Mouse (Mus musculus) neutrophil, adult 5-6 weeks (primary cell): ENCODE measurements around the gene Ghr. TPM values are rescaled to one million over a fixed set of nuclear protein-coding genes. Genes with fewer than 3 reads are reported as not detected.
A peak's percentile ranks its signal among the peaks of the same experiment; 100 is the strongest.

Source experiments
- ATAC-seq: fragments of 151-379, 151-347 bp; 2 replicates; pipeline ENCODE4 v1.8.0; 2017; ENCODE audit warnings: mild to moderate bottlenecking, moderate TSS enrichment; ENCODE audit not compliant: insufficient number of reproducible peaks, poor library complexity, low FRiP score, severe bottlenecking; ENCODE audit errors: extremely low read depth
- total RNA-seq: library from RNA; stranded (forward); fragments of 200-1000 nt; gene quantifications from 2 replicates; pipeline ENCODE4 v1.2.3, GENCODE M21; 2017

Gene Ghr
- 0.12 TPM in 1 of 2 replicates, not detected in the other for total RNA-seq

- 0 out of 2 replicates have a peak, but pooled peaks have one; percentile 30 for ATAC-seq
Measured at GRCm38 (mm10) chr15:3582807-3583636, at the start of gene Ghr. Gene Ghr (minus strand): TSS chr15:3583492.

DNA sequence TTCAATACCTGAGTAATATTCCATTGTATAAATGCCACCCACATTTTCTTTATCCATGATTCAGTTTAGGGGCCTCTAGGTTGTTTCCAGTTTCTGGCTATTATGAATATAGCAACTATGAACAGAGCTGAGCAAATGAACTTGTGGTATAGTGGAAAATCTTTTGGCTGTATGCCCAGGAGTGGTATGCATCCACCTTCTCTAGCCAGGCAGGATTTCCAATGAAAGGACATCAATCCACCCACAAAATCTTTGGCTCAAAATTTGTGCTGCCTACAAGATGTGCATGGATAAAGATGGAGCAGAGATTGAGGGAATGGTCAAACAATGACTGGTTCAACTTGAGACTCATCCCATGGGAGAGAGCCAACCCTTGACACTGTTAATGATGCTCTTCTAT is 39.5 kb upstream of the Ghr start:
- no peak for ATAC-seq

GRCm38 (mm10) chr15:3620368-3620767 is 37.1 kb upstream of the Ghr start:
- ATAC-seq: no peak

- ATAC-seq: no peak
Measured at GRCm38 (mm10) chr15:3618311-3618710, 35.0 kb upstream of the Ghr start.

GRCm38 (mm10) chr15:3611961-3612360 is 28.7 kb upstream of the Ghr start:
- ATAC-seq: no peak

DNA sequence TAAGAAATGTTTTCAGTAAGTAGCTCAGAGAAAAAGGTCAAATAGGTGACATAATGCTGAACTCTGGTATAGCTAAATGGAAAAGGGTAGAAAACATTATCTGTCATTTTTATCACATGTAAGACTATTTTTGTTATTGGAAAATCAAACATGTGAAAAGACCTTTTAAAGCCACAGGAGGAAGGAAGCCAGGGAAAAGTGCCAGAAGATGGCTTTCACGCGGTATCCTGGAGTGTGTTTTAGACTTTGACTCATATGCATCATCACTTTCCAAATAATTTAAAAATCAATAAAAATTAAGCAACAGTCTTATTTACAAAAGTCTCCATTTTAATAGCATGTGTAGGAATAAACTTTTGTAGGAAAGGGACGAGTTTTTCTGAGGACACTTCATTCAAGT is 24.7 kb upstream of the Ghr start:
- ATAC-seq: no peak

- ATAC-seq: no peak
Measured at GRCm38 (mm10) chr15:3602098-3602486, 18.8 kb upstream of the Ghr start.

DNA sequence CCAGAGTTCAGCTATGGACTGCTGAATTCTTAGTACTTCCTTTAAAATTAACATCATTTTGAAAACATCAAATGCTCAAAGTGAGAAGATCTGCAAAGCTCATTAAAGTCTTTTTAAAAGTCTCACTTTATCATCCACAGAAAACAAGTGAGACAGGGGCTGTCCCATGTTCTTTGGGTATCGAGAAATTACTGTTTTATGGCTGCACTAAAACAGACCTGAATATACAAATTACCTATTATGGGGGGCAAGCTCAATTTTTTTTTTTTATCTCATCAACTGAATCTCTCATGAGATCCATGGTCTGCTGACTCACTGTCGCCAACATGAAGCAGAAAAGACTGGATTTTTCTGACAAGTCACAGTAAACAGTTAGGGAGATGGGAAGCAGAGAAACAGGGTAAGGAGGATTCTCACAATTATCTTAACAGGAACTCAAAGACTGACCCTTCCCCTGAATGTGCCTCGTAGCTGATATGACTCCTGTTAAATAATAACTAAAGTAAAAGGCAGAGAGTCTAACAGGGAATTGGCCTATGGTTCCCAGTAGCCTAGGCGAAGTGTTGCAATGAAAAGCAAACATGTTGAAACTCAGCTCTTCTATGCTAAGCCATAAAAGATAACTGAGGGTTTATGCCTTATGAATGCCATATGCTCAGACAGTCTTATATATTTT is 18.3 kb upstream of the Ghr start:
- no peak for ATAC-seq

DNA sequence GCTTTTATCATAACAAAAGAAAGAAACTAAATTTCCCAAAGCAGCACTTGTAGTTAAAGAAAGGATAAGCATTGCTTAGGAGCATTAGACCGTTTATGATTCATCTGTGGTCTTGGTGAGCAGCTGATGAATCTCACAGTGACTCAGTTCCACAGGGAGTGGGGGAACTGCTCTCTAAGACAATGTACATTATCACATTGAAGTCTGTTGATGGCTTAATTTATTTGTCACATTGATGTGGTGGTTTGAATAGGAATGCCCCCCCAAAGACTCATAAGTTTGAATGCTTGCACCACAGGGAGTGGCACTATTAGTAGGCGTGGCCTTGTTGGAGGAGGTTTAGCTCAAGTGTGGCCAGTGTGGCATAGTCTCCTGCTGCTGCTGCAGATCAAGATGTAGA is 4.6 kb upstream of the Ghr start:
- ATAC-seq: no peak

DNA sequence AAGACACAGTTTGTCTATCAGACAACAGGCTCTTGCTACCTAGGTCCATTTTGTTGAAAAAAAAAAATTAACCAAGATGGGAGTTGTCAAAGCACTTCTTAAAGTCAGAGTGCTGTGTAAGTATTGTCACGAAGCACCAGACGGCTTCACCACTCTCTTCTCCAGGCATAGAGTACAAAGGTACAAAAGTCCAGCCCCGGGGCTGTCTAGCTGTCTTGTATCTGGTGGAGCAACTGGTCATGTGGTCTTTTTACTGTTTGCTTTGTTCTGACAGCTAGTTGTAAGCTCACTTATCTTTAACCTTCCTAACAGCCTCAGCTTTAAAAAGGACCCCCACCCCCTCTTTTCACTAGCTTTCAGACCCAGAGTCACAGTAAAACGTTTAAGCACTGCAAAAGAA is 1.1 kb upstream of the Ghr start:
- ATAC-seq: no peak

GRCm38 (mm10) chr15:3581861-3582806 is 1.2 kb downstream of the Ghr start:
- no peak for ATAC-seq

- ATAC-seq: no peak
Measured at GRCm38 (mm10) chr15:3581337-3581736, 2.0 kb downstream of the Ghr start.

DNA sequence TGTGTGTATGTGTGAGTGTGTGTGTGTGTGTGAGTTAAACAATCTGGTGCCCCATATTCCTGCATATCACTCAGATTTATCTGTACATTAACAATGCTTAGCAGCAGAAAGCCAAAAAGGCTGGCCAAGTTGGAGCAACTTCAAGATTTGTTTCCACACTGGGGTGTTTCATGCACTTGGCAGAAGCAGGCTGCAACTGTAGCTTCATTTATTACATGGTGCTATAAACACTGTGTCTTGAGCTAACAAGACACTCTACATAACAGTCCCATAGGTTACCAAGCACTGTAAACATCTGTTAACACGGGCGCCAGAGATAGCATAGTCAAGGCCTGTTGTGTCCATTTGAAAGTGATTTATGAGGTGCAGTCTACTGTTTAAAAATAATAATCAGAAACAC is 3.1 kb downstream of the Ghr start:
- ATAC-seq: no peak

DNA sequence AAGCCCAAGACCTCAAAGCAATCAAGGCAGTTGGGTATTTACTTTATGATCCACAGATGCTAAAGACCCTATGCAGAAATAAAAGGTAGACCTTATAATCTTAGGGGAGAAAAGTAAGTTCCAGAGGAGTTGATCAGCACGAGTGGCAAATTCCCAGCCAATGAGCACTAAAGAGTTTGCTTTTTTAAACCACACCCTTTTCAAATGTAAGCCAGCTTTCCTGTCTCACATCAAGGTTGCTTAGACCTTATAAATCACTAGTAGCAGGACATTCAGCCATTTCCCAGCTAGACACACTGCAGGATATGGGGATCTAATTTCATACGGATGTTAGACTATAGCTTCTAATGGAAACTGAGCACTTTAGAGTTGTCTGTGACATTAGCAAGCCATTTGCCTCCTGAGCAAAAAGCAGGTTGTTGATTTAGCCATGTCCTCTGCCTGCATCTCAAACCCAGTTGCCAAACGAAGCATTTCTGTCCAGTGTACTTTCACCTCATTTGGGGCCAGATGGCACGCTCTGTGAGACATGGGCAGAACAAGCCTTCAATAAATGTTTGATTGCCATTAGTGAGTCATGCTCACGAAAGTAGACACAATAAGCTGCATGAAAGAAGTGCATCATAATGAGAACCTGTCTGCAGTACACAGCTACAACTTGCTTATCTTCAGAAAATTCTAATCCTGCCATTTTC is 4.9 kb downstream of the Ghr start:
- no peak for ATAC-seq

- no peak for ATAC-seq
Measured at GRCm38 (mm10) chr15:3569178-3569903, 14.0 kb downstream of the Ghr start.

GRCm38 (mm10) chr15:3564570-3564969 is 18.7 kb downstream of the Ghr start:
- ATAC-seq: no peak

- ATAC-seq: no peak
Measured at GRCm38 (mm10) chr15:3563929-3564516, 19.3 kb downstream of the Ghr start.

DNA sequence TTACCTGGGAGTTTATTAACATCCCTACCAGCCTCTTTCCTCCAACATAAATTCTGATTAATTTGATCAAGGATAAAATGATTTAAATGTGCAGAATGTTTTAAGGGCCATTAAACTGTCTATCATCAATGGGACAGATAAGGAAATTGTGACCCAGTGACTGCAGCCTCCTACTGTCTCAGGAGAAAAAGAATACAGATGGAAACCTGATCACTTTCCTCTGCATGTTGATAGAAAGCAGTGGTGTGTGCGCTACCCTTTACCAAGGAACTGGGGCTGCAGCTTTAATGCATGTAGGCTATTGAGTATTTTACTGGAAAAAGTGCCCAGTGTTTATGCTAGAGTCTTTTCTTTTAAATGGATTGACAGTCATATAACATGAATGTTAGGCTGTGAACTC is 19.8 kb downstream of the Ghr start:
- no peak for ATAC-seq
